Mouse (Mus musculus) MEL (cell line): ENCODE measurements around the gene Npnt.

ENCODE experiments used
- CTCF ChIP-seq, 3 experiments: IDR thresholded peaks in 2 of 3; conservative IDR thresholded peaks in 1 of 3; 2 replicates each; pipeline ENCODE4 v1.5.1; 2011 to 2012; ENCODE audit warnings: low read length in 3 of 3, low read depth in 2 of 3, mild to moderate bottlenecking in 2 of 3, improper control_type of control experiment in 1 of 3, inconsistent platforms in 1 of 3, mixed read lengths in 1 of 3, moderate library complexity in 1 of 3; ENCODE audit not compliant: control insufficient read depth in 1 of 3, insufficient read depth in 1 of 3, poor library complexity in 1 of 3, severe bottlenecking in 1 of 3
- ELF1 ChIP-seq: IDR thresholded peaks from 2 replicates; pipeline ENCODE4 v1.6.1; 2014; ENCODE audit warnings: low read depth, mild to moderate bottlenecking, inconsistent platforms, low read length, improper control_type of control experiment, moderate library complexity
- EP300 ChIP-seq, 2 experiments: IDR thresholded peaks; 2 replicates each; pipeline ENCODE4 v1.6.1; 2011; ENCODE audit warnings: improper control_type of control experiment in 2 of 2, low read length in 2 of 2, low read depth in 1 of 2, mild to moderate bottlenecking in 1 of 2
- MEF2A ChIP-seq: IDR thresholded peaks from 2 replicates; pipeline ENCODE4 v1.6.1; 2014; ENCODE audit warnings: low read depth, mild to moderate bottlenecking, inconsistent platforms, low read length, improper control_type of control experiment; ENCODE audit not compliant: poor library complexity, insufficient replicate concordance, severe bottlenecking; ENCODE audit errors: extremely low read depth
- MXI1 ChIP-seq: IDR thresholded peaks from 2 replicates; pipeline ENCODE4 v1.6.1; 2011; ENCODE audit warnings: mild to moderate bottlenecking, low read depth, low read length, improper control_type of control experiment
- MYC ChIP-seq: IDR thresholded peaks from 2 replicates; pipeline ENCODE4 v1.6.1; 2011; ENCODE audit warnings: low read depth, mild to moderate bottlenecking, low read length, improper control_type of control experiment, moderate library complexity
- POLR2A ChIP-seq, 2 experiments: IDR thresholded peaks; 2 replicates each; pipeline ENCODE4 v1.6.1; 2011 to 2012; ENCODE audit warnings: low read length in 2 of 2, mild to moderate bottlenecking in 2 of 2, control low read depth in 1 of 2, improper control_type of control experiment in 1 of 2, low read depth in 1 of 2, moderate library complexity in 1 of 2; ENCODE audit not compliant: control insufficient read depth in 1 of 2, insufficient read depth in 1 of 2, poor library complexity in 1 of 2
- POLR2AphosphoS5 ChIP-seq: IDR thresholded peaks from 2 replicates; pipeline ENCODE4 v1.6.1; 2012; ENCODE audit warnings: low read depth, borderline replicate concordance, mild to moderate bottlenecking, inconsistent platforms, low read length, moderate library complexity, mixed read lengths
- SMC3 ChIP-seq: IDR thresholded peaks from 2 replicates; pipeline ENCODE4 v1.6.1; 2011; ENCODE audit warnings: low read depth, low read length, improper control_type of control experiment
- TAL1 ChIP-seq: IDR thresholded peaks from 2 replicates; pipeline ENCODE4 v1.6.1; 2012; ENCODE audit warnings: mild to moderate bottlenecking, inconsistent platforms, low read length, moderate library complexity, mixed read lengths
- USF1 ChIP-seq: IDR thresholded peaks from 2 replicates; pipeline ENCODE4 v1.6.1; 2014; ENCODE audit warnings: low read depth, mild to moderate bottlenecking, inconsistent platforms, low read length, improper control_type of control experiment, moderate library complexity
- ZKSCAN1 ChIP-seq: IDR thresholded peaks from 2 replicates; pipeline ENCODE4 v1.6.1; 2012; ENCODE audit warnings: low read depth, mild to moderate bottlenecking, inconsistent platforms, low read length, improper control_type of control experiment, moderate library complexity

GRCm38 (mm10) chr3:132983845-132984485 lies 33.9 kb upstream of the Npnt start:
- TF ChIP-seq SMC3 (no peak), USF1 (no peak), TAL1 (no peak), POLR2A (IDR thresholded peaks at IDR 0.05; ENCODE audit: control insufficient read depth in 1 of 2, insufficient read depth in 1 of 2, low read depth in 1 of 2, low read length in 2 of 2, poor library complexity in 1 of 2) (no peak), MEF2A (no peak), EP300 (IDR thresholded peaks at IDR 0.05; ENCODE audit: low read depth in 1 of 2, low read length in 2 of 2) (no peak), CTCF (IDR thresholded peaks at IDR 0.05 in 2 of 3, conservative IDR thresholded peaks at IDR 0.05 in 1 of 3; ENCODE audit: control insufficient read depth in 1 of 3, insufficient read depth in 1 of 3, low read depth in 2 of 3, low read length in 3 of 3, poor library complexity in 1 of 3, severe bottlenecking in 1 of 3) (no peak), MYC (no peak), MXI1 (no peak), ELF1 (no peak), POLR2AphosphoS5 (no peak), ZKSCAN1 (no peak)
